Mouse (Mus musculus): ENCODE data around the gene Gm10382.

DNA sequence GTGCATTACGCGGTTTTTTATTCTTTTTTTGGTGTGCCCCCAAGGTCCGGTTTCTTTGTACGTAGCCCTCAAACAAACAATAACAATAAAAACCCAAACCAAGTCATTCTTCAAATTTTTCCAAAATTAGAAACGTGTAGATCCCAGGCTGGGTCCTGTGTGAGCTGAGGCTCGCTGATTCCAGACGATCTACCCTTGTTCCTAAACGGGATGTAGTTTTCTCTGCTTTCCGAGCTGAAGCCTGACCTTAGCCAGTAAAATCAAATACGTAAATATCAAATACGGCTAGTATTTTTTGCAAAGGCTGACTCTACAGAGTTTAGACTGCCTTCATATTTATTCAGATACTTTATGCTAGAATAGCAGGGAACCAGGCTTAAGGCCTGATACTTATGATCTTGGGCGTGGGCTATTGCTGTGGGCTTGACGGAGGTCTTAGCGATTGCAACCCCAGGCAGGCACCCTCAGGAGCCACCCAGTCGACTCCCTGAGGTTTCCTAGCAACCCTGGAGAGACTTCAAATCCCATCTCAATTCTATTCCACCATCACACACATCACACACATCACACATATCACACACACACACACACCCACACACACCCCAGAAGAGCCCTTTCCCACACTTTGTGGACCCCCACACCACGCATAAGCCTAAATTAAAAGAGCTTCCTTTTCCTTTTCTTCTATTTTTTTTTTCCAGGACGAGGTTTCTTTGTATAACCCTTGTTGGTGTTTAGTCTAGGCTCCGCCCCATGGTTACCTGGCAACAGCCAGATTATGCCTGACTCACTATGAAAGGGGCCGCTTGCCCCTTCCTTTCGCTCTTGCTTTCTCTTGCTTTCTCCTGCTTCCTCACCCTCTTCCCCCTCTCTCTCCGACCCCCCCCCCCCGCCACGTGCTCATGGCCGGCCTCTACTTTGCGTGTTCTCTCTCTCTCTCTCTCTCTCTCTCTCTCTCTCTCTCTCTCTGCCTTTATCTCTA lies 4.8 kb downstream of the Gm10382 start:
- TF ChIP-seq HCFC1 (IDR thresholded peaks at IDR 0.05; ENCODE audit: borderline replicate concordance, insufficient read depth, low read length) (no peak), ZNF384 (IDR thresholded peaks at IDR 0.05; ENCODE audit: low read depth, low read length) (peak; percentile 87), CHD2 (IDR thresholded peaks at IDR 0.05; ENCODE audit: low read depth, low read length) (no peak; the same call in 1 of the 2 replicates), MAFK (IDR thresholded peaks at IDR 0.05; ENCODE audit: insufficient read depth, low read depth, low read length) (0 out of 2 replicates have a peak, but pooled peaks have one; percentile 9), ZC3H11A (IDR thresholded peaks at IDR 0.05; ENCODE audit: borderline replicate concordance, low read depth, low read length) (no peak)

Data from ES-E14 (cell line).